Mouse (Mus musculus) limb, embryonic 11.5 days (tissue): ENCODE measurements around the gene Ppp1ca. TPM values are rescaled to one million over a fixed set of nuclear protein-coding genes. Genes with fewer than 3 reads are reported as not detected.

ENCODE experiments used
- ATAC-seq: fragments of 200-750 bp; cut with Nextera tagmentation; 2 replicates; pipeline ENCODE4 v1.8.0; 2017; ENCODE audit warnings: low read depth; ENCODE audit not compliant: insufficient number of reproducible peaks, low FRiP score, low TSS enrichment
- DNase-seq: peaks from one replicate; pipeline ENCODE4 v3.0.0-alpha.2; 2015; ENCODE audit warnings: low spot score
- H3K27ac ChIP-seq: fragments of 300-500 bp; sonication (generic); replicated peaks from 2 replicates; pipeline ENCODE4 v1.5.1; 2014; ENCODE audit warnings: low read depth, mild to moderate bottlenecking, low read length
- H3K27me3 ChIP-seq: fragments of 300-500 bp; sonication (generic); 2 replicates; pipeline ENCODE4 v1.6.1; 2014; ENCODE audit warnings: mild to moderate bottlenecking, low read length, mixed read lengths; ENCODE audit not compliant: control insufficient read depth, insufficient read depth
- H3K36me3 ChIP-seq: fragments of 300-500 bp; sonication (generic); 2 replicates; pipeline ENCODE4 v1.6.1; 2014; ENCODE audit warnings: mild to moderate bottlenecking, low read length, moderate library complexity, mixed read lengths; ENCODE audit not compliant: control insufficient read depth, insufficient read depth
- H3K4me1 ChIP-seq: fragments of 300-500 bp; sonication (generic); 2 replicates; pipeline ENCODE4 v1.6.1; 2014; ENCODE audit warnings: low read length, mixed read lengths; ENCODE audit not compliant: control insufficient read depth, insufficient read depth
- H3K4me2 ChIP-seq: fragments of 300-500 bp; sonication (generic); 2 replicates; pipeline ENCODE4 v1.6.1; 2014; ENCODE audit warnings: low read depth, mild to moderate bottlenecking, moderate library complexity; ENCODE audit not compliant: severe bottlenecking
- H3K4me3 ChIP-seq: fragments of 300-500 bp; sonication (generic); 2 replicates; pipeline ENCODE4 v1.5.1; 2014; ENCODE audit warnings: low read depth, low read length
- H3K9ac ChIP-seq: fragments of 300-500 bp; sonication (generic); 2 replicates; pipeline ENCODE4 v1.6.1; 2014; ENCODE audit warnings: mild to moderate bottlenecking, low read length
- H3K9me3 ChIP-seq: fragments of 300-500 bp; sonication (generic); 2 replicates; pipeline ENCODE4 v1.6.1; 2016; ENCODE audit warnings: low read length; ENCODE audit not compliant: control insufficient read depth
- WGBS: fragments of 180-500 bp; shearing (Covaris S2); extraction: QIAGEN DNeasy Blood & Tissue Kit; methylation state at CpG from one replicate; pipeline ENCODE4 v1.1.7; 2014; 5-methylcytosine and 5-hydroxymethylcytosine counted together
- polyA plus RNA-seq: library from polyadenylated mRNA; unstranded; fragments of >200 nt; fragmentation: Nextera tagmentation; extraction: Ambion mirVana; gene quantifications from 2 replicates; pipeline ENCODE4 v1.2.1, GENCODE M21; 2014

Gene Ppp1ca
- polyA plus RNA-seq, 1 experiment from 2014 or later, result 995 TPM

DNA sequence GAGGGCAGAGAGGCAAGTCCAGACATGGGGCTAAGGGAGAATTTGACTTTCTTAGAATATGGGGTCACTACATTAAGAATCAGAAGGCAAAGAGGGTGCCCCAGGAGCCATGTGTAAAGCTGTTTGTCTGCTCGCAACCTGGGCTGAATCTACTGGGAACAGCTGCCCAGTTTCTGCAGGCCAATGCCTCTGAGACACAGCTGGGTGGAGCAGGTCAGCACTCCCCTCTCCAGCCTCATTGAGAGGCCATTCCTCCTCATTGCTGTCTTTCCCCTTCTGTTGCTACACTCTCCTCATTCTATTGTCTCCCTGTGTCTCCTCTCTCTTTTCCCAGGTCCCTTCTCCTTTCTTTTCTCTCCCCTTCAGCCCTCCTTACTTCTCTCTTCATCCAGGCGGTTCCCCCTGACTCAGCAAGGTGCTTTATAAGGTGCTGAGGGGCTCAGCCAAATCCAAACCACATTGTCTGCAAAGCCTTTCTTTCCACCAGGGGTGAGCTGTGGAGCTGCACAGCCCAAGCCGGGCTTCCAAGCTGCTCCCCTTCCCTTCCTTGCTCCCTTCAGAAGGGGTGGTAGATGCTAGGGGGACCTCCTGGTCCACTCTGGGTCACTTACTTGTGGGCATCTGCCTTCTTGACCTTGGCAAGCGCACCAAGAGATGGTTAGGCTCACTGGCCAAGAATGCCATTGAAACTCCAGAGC lies 20.2 kb downstream of the Ppp1ca start:
- Histone ChIP-seq H3K4me2 (peak overlapping the region; percentile 26; the same call in 1 of the 2 replicates), H3K9ac (peak overlapping the region; percentile 44; the same call in 1 of the 2 replicates), H3K27me3 (no peaks in the 10 kb centered on the region), H3K27ac (peak overlapping the region; percentile 92), H3K4me1 (peaks cover 42% of the 10 kb centered on the region), H3K9me3 (no peaks in the 10 kb centered on the region), H3K36me3 (no peaks in the 10 kb centered on the region), H3K4me3 (no peak overlapping the region)
- DNase-seq, result peak; percentile 51
- no peak for ATAC-seq
- 8% methylated on average over 4 of the region's 4 CpGs for WGBS

DNA sequence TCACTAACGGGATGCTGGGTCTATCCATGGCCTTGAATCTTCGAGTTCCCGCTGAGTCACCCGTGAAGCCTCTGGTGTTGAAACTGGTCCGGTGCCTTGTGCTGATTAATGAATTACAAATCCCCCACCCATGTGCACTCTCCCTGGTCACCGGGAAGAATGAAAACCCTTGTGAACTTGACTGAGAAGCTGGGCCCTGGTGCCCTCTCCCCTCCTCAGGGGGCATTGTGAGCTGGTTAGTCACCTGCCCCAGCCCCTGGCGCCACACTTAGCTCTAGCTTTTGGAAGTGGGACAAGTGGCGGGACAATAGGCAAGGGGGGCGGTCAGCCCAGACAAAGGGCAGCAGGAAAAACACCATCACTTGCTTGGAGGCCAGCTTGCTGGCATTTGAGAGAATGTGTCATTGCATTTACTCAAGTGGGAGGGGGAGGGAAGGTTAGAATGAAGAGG lies 21.7 kb downstream of the Ppp1ca start:
- no peak for DNase-seq
- H3K4me1 ChIP-seq, result peaks cover 57% of the 10 kb centered on the region

DNA sequence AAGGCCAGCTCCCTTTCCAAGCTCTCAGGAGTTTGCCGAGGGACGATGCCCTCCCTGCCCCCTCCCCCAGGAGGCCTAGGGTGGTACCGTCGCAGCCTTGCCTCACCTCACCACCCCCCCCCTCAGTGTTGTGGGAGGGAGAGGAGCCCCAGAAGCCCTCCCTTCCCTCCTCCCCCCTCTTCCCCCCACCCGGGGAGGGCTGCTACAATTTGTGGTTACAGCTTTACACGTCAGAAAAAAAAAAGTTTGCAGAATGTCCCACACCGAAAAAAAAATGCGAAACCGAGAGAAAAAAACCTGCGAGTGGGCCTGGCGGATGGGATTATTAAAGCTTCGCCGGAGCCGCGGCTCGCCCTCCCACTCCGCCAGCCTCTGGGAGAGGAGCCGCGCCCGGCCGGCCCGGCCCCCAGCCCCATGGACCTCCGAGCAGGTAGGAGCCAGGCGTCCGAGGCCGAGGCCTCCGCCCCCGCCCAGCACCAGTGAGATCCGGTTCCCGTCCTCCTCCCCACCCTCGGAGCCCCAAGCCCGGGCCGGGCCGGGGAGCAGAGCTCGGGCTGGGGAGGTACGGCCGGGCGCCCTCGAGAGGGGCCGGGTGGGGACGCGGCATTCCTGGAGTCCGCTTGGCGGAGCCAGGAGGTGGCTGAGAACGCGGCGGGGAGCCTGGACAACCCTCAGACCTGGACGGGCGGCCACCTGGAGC lies 22.4 kb downstream of the Ppp1ca start, which contains the start of the genes Clcf1 and AC109138.7:
Gene Clcf1, plus strand, starts transcription at position 168 of the 700 bp plus-strand sequence.
Gene AC109138.7, plus strand, starts transcription at position 287 of the 700 bp plus-strand sequence.
- Histone ChIP-seq H3K27me3 (no peaks in the 10 kb centered on the region), H3K9me3 (no peaks in the 10 kb centered on the region), H3K4me2 (peak within 1 kb of the TSS; percentile 86), H3K4me1 (peaks cover 57% of the 10 kb centered on the region), H3K27ac (peak within 1 kb of the TSS; percentile 92), H3K9ac (peak within 1 kb of the TSS; percentile 94), H3K36me3 (no peaks in the 10 kb centered on the region), H3K4me3 (peak within 1 kb of the TSS; percentile 84)
- 0% methylated on average over 49 of the region's 49 CpGs for WGBS
- peak; percentile 78 for DNase-seq
- ATAC-seq, result peak; percentile 31; the same call in 1 of the 2 replicates

More for the DNA sequence above, 21.7 kb downstream of the Ppp1ca start:
- Histone ChIP-seq H3K4me3 (peak overlapping the region; percentile 84), H3K4me2 (peak overlapping the region; percentile 86), H3K9ac (peak overlapping the region; percentile 94), H3K27ac (peak overlapping the region; percentile 92), H3K9me3 (no peaks in the 10 kb centered on the region), H3K36me3 (no peaks in the 10 kb centered on the region), H3K27me3 (no peaks in the 10 kb centered on the region)
- WGBS, result 4% methylated on average over 9 of the region's 9 CpGs
- ATAC-seq, result no peak

DNA sequence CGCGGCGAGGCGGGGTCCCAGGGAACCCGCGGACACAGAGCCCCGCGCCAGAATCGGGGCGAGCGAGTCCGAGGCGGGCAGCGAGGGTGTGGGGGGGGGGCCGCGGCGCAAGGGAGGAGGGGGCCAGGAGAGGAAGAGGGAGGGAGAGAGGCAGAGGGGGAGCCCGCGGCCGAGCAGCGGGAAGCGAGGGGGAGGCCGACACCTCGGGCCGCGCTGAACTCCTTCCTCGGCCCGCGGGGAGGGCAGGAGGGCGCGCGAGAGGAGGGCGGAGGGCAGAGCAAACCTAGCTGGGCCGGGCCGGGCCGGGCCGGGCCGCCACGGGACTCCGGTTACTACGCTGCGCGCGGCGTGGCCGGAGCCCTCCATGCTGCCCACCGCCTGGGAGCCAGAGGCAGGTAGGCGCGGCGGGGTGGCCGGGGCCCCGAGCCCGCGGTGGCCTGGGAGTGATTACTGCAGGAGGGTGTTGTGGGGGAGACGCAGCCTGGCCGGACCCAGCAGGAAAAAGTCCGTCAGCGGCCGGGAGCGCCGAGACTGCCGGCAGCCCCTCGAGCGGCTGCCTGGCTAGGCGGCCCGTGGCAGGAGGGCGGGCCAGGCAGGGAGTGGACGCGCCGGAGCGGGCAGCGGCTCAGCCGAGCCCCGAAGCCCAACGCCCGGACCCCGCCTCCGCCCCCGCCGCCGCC lies 23.0 kb downstream of the Ppp1ca start:
- peak; percentile 66 for DNase-seq
- Histone ChIP-seq H3K4me2 (peak overlapping the region; percentile 86), H3K4me1 (peaks cover 57% of the 10 kb centered on the region), H3K27ac (peak overlapping the region; percentile 92), H3K9me3 (no peaks in the 10 kb centered on the region), H3K36me3 (no peaks in the 10 kb centered on the region), H3K27me3 (no peaks in the 10 kb centered on the region), H3K9ac (peak overlapping the region; percentile 94), H3K4me3 (peak overlapping the region; percentile 84)
- under 1% methylated on average over 59 of the region's 81 CpGs for WGBS
- ATAC-seq, result 0 out of 2 replicates have a peak, but pooled peaks have one; percentile 8

DNA sequence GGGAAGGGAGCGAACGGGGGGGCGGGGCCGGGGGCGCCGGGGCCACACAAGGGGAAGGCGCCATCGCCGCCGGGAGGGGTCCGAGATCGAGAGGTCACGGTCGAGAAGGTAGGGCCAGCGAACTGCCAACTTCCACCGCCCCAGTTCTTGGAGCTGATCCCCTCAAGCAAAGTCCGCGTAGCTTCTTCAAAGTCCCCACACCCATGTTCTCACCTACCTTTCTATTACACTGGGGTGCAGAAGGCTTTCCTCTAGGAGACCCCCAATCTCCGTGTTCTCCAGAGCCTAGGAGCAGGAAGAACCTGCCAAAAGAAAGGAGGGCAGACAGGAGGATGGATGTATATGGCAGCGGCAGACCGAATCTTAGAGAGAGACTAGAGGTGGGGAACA lies 23.6 kb downstream of the Ppp1ca start:
- peak overlapping the region; percentile 94 for H3K9ac ChIP-seq
- WGBS, result 2% methylated on average over 17 of the region's 21 CpGs
- H3K4me3 ChIP-seq, result peak overlapping the region; percentile 84
- no peaks in the 10 kb centered on the region for H3K27me3 ChIP-seq
- ATAC-seq, result no peak
- H3K4me2 ChIP-seq, result peak overlapping the region; percentile 86
- H3K27ac ChIP-seq, result peak overlapping the region; percentile 92; the same call in 1 of the 2 replicates
- peaks cover 57% of the 10 kb centered on the region for H3K4me1 ChIP-seq
- no peaks in the 10 kb centered on the region for H3K36me3 ChIP-seq
- DNase-seq, result no peak
- no peaks in the 10 kb centered on the region for H3K9me3 ChIP-seq

DNA sequence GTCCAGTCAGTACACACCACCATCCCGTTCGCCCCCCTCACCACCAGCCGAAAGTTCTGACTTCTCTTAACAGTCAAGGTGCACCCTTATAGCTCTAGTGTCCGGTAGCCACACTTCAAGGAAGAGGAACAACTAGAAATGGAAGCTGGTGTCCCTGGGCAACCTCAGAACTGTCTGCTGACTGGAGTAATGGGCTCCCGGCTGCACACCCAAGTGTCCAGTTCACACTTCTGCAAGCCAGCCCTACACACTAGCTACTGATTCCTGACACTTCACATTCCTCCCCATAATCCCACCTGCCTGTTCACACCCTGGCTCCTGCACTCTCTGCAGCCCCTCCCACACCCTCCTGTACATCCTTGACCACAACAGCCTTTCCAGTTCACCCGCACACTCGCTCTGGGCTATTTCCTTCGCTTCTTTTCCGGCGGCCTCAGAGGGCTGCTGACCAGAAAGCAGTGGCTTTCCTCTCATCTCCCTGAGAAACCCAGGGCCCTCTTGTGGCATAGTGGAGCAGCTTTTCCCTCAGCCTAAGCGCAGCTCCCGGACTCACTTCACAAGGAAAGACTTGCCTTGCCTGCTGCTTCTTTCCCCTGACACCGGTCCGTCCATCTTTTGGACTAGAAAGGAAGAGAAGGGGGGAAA lies 24.3 kb downstream of the Ppp1ca start:
- DNase-seq, result peak; percentile 62

DNA sequence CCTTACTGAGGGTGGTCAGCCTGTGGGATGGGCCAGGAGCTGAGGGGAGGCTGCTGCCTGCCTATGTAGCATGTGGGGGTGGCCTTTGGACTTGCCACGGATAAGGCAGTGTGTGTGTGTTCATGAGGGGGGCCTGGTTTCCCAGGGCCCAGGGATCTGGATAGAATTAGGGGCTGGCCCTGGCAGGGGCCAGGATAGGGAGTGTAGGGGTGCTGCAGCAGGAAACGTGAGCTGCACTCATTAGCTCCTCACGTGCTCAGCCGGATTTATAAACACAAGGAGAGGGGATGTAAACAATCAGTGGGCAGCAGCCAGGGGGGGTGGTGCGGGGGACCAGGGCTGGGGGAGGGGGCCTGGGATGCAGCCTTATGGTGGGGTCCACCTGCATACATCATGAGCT lies 25.3 kb downstream of the Ppp1ca start:
- Histone ChIP-seq H3K4me1 (peaks cover 47% of the 10 kb centered on the region), H3K4me2 (peak overlapping the region; percentile 86), H3K9ac (no peak overlapping the region; the same call in 1 of the 2 replicates), H3K9me3 (no peaks in the 10 kb centered on the region), H3K36me3 (peaks cover under 1% of the 10 kb centered on the region; the same call in 1 of the 2 replicates), H3K4me3 (no peak overlapping the region), H3K27me3 (no peaks in the 10 kb centered on the region), H3K27ac (peak overlapping the region; percentile 76)
- peak; percentile 58 for ATAC-seq
- WGBS, result 0% methylated on average over 4 of the region's 5 CpGs
- peak; percentile 57 for DNase-seq

More for the DNA sequence above, 24.3 kb downstream of the Ppp1ca start:
- H3K4me1 ChIP-seq, result peaks cover 57% of the 10 kb centered on the region
- H3K4me2 ChIP-seq, result peak overlapping the region; percentile 86
- no peaks in the 10 kb centered on the region for H3K36me3 ChIP-seq
- peak overlapping the region; percentile 84 for H3K4me3 ChIP-seq
- H3K9me3 ChIP-seq, result no peaks in the 10 kb centered on the region
- H3K27me3 ChIP-seq, result no peaks in the 10 kb centered on the region
- peak overlapping the region; percentile 76 for H3K27ac ChIP-seq
- no peak for ATAC-seq
- 12% methylated on average over 14 of the region's 14 CpGs for WGBS
- H3K9ac ChIP-seq, result peak overlapping the region; percentile 32
